Mouse (Mus musculus) mouse embryonic stem cell (cell line): ENCODE measurements around the gene Rnf150.

Source experiments
- in situ Hi-C, 2 experiments: fragments of 300-500 bp; cut with MboI; formaldehyde crosslinking; loops; 1 replicate in 1 of 2; 3 replicates in 1 of 2; pipeline ENCODE4 v1.14.3; 2019 to 2020; ENCODE audit warnings: low sequenced_read_pairs in 2 of 2, low pct_unique_long_range_greater_than_20kb in 1 of 2, mixed read lengths in 1 of 2; ENCODE audit not compliant: unreplicated experiment in 1 of 2

Gene Rnf150

GRCm38 (mm10) chr8:82983301-82983700 lies 120.1 kb downstream of the Rnf150 start:
- in situ Hi-C loops: no loop called here

DNA sequence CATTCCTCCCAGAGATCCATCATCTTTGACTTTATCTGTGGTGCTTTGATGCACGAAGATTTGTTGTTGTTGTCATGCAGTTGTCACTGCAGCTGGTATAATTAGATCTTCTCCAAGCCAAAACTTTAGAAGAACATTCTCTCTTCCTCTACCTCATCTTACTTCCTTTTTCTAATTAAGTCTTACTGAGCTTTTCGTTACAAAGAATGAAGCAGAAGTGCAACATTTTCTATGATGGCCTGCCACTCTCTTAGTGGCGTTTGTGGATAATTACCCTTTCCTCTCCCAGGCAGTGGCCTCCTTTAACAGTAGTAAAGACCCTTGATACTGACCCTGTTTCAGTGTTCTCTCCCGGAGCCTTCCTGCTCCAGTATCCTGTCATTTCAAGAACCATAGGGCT lies 128.9 kb downstream of the Rnf150 start:
- in situ Hi-C loops: no loop called here

GRCm38 (mm10) chr8:82995727-82996438 lies 132.7 kb downstream of the Rnf150 start:
- in situ Hi-C loops: no loop called here

GRCm38 (mm10) chr8:82996843-82997242 lies 133.7 kb downstream of the Rnf150 start:
- in situ Hi-C loops: no loop called here

- in situ Hi-C loops: no loop called here
Observed at GRCm38 (mm10) chr8:82998778-82999177, 135.6 kb downstream of the Rnf150 start.

DNA sequence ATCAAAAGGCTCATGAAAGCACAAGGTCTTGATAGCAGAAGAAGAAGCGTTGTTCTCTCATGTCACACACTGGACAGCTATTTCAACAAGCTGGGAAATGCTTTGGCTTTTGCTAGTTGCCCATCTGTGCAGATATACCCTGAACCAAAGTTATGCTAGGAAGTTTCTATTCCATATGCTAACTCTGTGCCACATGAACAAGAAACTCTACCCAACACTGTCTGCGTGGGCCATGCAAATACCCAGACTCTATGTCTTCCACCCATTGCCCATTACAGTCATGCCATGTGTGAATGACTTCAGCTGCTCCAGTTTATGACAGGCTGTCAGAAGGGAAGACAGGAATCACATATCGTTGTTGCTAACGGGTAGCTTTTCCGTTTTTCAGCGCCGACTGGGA lies 140.0 kb downstream of the Rnf150 start:
- in situ Hi-C loops: no loop called here

DNA sequence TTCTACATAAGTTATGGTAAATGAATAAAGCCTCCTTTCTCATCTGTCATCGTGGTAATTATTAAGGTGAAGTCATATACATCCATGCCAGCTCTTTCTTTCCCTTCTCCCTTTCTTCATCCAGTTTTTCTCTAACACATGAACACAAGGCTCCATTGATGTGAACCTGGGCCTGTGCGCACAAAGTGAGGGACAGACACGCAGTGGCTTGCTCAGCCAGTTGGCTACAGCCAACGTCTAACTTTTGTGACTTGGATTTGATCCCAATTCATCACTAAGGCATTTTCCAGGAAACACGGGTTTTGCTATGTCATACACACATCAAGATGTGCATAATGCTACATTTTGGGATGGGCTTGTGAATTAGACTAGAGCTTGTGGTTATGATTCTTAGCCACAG lies 146.3 kb downstream of the Rnf150 start:
- in situ Hi-C loops: no loop called here

DNA sequence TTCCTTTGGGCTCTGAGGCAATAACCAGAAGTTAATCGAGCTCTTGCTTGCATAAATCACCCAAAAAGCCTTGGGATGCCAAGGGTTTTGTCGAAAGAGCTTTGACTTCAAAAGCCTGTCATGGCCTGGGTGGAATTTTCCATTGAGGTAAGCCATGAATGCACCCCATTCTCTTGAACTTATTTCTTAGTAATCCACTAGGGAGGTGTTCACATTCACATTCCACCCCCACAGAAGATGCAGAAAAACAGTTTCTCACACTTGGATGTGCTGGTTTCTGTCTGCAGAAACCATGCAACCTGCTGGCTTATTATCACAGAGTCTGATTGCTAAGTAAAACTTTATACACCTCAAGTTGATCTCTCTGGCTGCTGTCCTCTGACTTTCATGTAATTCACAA lies 148.1 kb downstream of the Rnf150 start:
- in situ Hi-C loops: no loop called here

- in situ Hi-C loops: no loop called here
Observed at GRCm38 (mm10) chr8:83011758-83012157, 148.6 kb downstream of the Rnf150 start.

DNA sequence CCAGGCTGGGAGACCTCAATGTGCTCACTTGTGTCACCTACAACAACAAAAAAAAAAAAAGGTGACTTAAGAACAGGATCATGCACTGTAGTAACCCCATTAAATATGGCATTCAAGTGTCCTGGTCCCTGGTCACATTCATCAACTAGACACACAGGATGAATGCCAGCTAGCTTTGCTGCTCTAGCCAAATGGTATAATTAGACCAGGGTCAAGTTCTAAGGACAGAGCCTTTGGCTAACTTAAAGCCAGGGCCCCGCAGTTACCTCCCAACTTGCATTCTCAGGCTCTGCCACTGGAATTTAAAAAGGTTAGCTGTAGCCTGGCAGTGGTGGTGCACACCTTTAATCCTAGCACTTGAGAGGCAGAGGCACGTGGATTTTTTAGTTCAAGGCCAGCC lies 165.1 kb downstream of the Rnf150 start:
- in situ Hi-C loops: no loop called here

- in situ Hi-C loops: no loop called here
Observed at GRCm38 (mm10) chr8:83032800-83033199, 169.6 kb downstream of the Rnf150 start.

DNA sequence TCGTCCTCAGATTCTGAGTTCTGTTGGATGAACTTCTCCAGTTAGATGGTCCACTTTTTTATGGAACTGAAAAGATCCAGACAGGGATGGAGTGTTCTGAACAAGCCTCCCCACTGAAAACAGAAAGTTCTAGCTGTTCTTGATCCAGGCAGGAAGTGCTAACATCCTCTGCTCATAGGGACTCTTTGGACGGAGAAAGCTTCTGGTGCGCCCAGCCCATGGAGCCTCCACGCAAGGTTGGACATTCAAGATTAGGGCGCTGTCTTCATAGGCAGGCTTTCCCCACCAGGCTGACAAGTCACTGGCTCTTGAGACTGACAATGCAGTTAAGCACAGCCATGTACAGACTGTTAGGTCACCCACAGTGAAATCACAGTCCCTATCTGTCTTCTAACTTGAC lies 172.0 kb downstream of the Rnf150 start:
- in situ Hi-C loops: no loop called here

DNA sequence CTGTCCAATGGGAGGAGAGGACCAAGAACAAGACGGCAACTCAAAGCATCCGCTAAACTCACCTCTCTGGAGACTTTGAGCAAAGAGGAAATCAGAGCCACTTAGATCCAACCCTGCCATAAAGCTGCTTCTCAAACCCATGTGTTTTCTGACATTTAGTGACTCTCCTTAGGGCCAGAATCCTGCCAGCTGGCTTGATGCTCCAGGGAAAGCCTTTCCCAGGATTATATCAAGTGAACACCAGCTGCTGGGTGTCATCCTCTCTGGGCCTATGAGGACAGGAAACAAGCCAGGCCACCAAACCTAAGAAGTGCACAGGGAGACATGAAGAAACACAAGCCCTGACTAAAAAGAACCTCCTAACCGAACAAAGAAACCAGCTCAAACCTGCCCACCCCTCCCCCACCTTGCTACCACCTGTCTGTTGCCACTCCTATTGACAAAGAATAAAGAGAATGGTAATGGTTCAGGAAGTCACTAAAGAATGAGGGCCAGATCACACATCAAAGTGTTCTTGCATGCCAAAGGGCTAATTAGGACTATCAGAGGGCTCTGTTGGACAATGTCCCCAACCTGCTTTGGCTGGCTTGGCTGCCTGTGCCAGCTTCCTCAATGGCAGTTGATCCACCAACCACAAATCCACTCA lies 173.5 kb downstream of the Rnf150 start:
- in situ Hi-C loops: no loop called here

DNA sequence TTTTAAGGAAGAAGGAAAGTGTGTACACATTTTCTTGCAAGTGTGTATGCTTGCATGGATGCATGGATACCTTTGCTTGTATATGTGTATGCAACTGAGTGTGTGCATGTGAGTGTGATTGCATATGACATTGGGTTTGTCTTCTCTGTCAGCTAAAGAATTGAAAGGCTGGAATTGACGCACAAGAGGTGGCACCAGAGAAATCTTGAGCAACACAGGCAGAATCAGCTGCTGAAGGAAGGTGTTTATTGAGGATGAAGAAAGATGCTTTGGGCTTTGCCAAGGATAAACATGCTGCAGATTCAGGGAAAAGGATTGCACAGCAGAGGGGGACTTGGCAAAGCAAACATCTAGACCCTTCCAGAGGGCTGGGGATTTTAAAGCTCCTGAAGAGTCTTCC lies 174.2 kb downstream of the Rnf150 start:
- in situ Hi-C loops: no loop called here

DNA sequence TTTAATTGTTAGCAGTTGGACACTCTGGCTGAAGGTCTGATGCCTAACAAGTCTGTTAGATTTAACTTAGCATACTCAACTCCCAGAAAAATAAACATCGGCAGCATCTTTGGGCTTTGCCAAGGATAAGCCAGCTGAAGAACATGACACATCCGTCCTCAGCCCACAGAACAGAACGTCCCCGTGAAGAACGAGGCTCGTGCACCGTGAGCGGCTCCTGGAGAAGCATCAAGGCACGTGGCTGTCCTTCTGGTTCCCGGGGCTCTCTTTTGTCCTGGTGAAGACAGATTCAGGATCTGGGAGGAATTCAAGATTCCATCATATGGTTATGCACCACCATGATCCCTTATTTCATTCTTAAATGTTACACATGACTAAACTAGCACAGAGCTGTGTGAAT lies 175.4 kb downstream of the Rnf150 start:
- in situ Hi-C loops: no loop called here

GRCm38 (mm10) chr8:83041440-83041839 lies 178.3 kb downstream of the Rnf150 start:
- in situ Hi-C loops: no loop called here

DNA sequence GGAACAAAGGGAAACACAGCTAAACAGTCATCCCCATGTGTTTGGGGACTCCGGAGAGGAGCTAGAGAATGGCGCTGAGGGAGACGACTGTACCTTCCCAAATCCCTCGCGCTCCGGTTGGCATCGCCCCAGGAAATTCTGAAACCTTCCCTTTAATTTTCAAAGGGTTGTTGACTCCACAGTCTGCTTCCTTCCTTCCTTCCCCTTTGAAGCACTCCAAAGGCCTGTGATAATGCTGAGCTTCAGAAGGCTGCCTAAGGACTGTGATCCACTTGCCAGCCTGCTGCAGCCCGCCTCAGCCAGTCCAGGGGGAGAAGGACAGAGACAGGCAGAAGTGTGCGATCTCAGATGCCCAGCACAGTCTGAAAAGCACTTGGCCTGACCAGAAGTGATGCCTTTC lies 183.8 kb downstream of the Rnf150 start:
- in situ Hi-C loops: no loop called here

DNA sequence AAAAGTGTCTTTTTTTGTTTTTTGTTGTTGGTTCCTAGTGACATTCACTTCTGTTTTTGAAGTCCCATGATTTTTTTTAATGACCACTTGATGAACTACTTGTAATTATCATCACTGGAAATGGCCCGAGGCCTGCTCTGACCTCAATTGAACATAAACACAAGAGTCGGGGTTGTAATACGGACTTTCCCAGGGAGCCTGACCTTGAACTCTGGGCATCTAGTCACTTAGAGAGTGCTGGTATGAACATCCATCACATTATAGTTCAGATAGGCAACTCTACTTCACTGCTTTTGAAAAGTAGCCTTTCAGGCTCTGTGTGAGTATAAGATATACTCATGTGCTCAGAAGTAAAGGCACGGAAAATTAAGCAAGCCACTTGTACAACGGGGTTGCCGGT lies 185.4 kb downstream of the Rnf150 start:
- in situ Hi-C loops: no loop called here

DNA sequence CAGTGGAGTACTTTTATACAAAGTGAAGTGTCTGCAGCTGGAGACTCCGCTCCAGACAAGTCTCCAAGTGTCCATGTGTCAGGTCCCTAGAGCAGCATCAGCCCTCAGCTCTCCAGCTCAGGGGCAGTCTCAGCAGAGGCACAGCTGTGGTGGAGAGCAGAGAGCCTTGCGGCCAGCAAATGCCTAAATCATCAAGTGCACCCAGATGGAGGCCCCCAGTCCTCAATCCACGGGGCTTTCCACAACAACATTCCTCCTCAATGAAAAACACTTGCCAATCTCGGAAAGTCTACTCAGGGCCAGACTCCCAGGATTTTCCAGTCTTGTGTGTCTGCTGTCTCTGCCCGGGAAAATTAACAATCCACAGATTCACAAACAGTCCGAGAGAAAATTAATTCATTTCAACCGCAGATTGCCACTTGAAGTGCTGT lies 186.0 kb downstream of the Rnf150 start:
- in situ Hi-C loops: no loop called here

DNA sequence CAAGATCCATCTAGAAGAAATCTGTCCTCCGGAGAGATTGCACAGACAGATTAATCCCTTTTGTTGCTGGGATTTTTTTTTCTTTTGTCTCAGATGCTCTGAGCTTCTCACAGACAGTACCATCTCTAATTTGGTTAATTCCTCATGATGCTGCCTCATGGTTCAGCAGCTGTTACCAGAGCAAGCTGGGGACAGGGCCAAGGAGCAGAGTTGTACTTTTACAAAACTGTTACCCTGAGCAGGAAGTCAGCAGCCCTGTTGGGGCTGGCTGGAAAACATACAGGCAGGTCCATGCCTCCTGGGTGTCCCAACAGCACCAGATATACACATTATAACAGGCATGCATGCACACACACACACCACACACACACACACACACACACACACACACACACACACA lies 186.5 kb downstream of the Rnf150 start:
- in situ Hi-C loops: no loop called here
